Mouse (Mus musculus): ENCODE results near the gene Ndufc2.

- TF ChIP-seq POLR2A (IDR thresholded peaks at IDR 0.05; ENCODE audit: low read depth, low read length) (no peak), CTCF (conservative IDR thresholded peaks at IDR 0.05; ENCODE audit: insufficient read depth, insufficient read length, low read depth, low read length) (no peak)
Measured at GRCm38 (mm10) chr7:97446171-97446925, 46.5 kb downstream of the Ndufc2 start.
